Mouse (Mus musculus) monocyte, adult 5-6 weeks (primary cell): ENCODE measurements at regions not wholly inside any gene's neighbourhood (a gene's known extent, or its start where the extent isn't known, plus 50 kb on each side); places are given as distances from the start of the nearest gene placed in this dataset.
A peak's percentile ranks its signal among the peaks of the same experiment; 100 is the strongest.

Source experiments
- ATAC-seq: fragments of 153-309, 156-312 bp; replicated peaks from 2 replicates; pipeline ENCODE4 v1.8.0; 2017; ENCODE audit warnings: mild to moderate bottlenecking; ENCODE audit not compliant: low TSS enrichment, insufficient number of reproducible peaks, severe bottlenecking, poor library complexity, low FRiP score

DNA sequence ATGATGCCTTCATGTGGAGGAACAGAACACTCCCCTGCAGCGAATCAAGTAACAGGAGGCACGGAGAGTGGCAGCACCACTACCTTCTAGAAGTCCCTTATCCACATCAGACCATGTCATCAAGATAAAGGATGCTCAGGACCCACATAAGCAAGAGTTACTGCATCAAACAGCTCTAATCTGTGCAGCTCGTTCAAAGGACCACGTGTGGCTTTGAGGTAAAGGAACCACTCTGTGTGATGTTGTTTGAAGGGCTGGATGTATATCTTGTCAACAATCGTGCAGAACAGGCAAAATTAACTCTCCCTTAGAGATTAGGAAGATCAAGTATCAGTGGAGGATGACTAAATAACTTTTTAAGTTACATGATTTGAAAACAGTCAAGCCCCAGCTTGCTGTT is 68.8 kb upstream of the Cd44 start:
- ATAC-seq, result no peak

GRCm38 (mm10) chr2:102967950-102968722 is 66.7 kb upstream of the Cd44 start:
- ATAC-seq, result peak; percentile 78

- peak; percentile 70 for ATAC-seq
Observed at GRCm38 (mm10) chr2:102967417-102967816, 66.0 kb upstream of the Cd44 start.

DNA sequence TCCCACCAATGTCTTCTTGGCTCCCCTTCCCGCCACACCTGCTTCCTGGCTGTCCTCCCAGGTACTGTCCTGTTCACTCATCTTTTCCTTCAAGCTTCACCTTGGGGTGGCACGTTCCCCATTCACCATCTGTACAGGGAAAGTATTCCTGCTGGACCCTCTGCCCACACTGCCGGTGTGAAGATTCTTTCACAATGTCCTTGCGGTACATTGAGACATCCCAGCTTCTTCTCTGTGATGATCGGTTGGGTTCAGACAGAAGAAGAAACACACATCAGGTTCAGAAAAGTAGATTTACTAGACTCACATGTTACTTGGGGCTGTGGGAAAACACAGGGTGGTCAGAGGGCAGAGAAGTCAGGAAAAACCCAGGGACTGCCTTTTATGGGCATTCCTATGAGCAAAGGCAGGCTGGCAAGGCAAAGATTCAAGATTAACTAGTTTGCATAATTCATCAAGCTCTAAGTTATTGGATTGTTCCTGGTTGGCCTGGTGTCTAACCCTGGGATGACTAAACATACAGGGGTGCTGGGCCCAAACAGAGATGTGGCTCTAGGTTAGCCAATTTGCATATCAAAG is 57.7 kb upstream of the Cd44 start:
- 0 out of 2 replicates have a peak, but pooled peaks have one; percentile 27 for ATAC-seq

DNA sequence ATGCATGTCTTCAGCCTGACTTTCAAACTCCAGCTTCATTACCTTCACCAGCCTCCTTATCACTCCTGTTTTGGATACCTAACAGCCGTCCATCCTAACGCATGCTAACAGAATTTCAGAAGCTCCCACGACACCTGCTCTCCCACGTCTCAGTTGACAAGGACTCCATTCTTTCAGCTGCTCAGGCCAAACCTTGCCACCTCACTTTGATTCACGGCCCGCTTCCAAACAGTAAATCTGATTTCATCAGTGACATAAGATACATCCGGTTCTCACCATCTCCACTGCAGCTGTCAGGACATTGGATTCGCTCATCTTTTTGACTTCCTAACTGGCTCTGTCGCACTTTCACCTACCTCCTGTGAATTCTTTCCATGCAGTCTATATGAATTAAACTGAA is 57.1 kb upstream of the Cd44 start:
- ATAC-seq, result no peak

- no peak for ATAC-seq
Observed at GRCm38 (mm10) chr2:102957811-102958210, 56.3 kb upstream of the Cd44 start.

GRCm38 (mm10) chr2:102956858-102957242 is 55.4 kb upstream of the Cd44 start:
- ATAC-seq, result no peak

- ATAC-seq, result no peak
Observed at GRCm38 (mm10) chr2:102956108-102956857, 54.8 kb upstream of the Cd44 start.

- ATAC-seq, result no peak
Observed at GRCm38 (mm10) chr2:102955232-102955631, 53.8 kb upstream of the Cd44 start.
